Mouse (Mus musculus): ENCODE measurements around the gene Tmod3.

DNA sequence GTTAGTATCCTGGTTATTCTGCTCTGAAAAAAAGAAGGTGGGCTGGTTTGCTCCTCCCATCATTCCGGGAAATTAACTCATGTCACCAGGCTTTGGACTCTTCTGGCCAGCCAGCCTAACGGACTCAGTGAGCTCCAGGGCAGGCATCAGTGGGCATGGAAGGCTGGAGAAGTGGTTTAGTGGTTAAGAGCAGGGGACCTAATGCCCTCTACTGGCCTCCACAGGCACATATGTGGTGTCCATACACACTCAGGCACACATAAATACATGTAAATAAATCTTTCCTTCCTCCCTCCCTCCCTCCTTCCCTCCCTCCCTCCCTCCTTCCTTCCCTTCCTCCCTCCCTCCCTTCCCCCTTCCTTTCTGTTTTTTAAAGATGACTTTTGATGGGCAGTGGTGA, 3.7 kb upstream of the Tmod3 start:
- TF ChIP-seq CTCF (IDR thresholded peaks at IDR 0.05; ENCODE audit: extremely low read depth, insufficient read depth, insufficient read length, insufficient replicate concordance) (no peak), POLR2A (IDR thresholded peaks at IDR 0.05; ENCODE audit: low read depth, low read length) (no peak)
